Mouse (Mus musculus): ENCODE results near the gene Zw10.

Gene Zw10

GRCm38 (mm10) chr9:49055333-49056205 is at the start of gene Zw10:
TSS of gene Zw10 (plus strand) at chr9:49055613.
- peak; percentile 93 for DNase-seq (ENCODE audit: low spot score)

GRCm38 (mm10) chr9:49015824-49016223 is 39.6 kb upstream of the Zw10 start:
- DNase-seq (ENCODE audit: low spot score) = peak; percentile 56

- no peak for DNase-seq (ENCODE audit: low spot score)
These were observed 34.1 kb upstream of the Zw10 start for GRCm38 (mm10) chr9:49021289-49021688.

GRCm38 (mm10) chr9:49023956-49024355 is 31.5 kb upstream of the Zw10 start:
- DNase-seq (ENCODE audit: low spot score) = no peak

- no peak for DNase-seq (ENCODE audit: low spot score)
These were observed 30.9 kb upstream of the Zw10 start for GRCm38 (mm10) chr9:49024529-49024928.

- no peak for DNase-seq (ENCODE audit: low spot score)
These were observed 20.6 kb upstream of the Zw10 start for GRCm38 (mm10) chr9:49034764-49035163.

DNA sequence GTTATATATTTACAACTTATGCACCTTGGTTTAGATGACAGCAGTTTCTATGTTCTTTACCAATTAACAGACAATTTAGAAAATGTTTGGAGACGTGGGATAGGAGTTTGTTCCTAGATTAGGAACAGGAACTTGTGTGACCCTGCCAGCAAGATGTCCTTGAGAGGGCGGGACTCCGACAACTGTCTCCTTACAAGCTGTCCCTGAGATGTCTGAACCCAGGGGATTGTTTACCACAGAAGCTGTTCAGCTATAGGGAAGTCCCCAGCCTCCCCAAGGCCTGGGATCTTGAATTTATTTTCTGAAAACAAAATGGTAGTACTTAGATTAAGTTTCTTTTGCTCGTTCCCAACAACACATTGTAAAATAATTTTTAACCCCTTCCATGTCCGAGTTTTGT is 4.5 kb upstream of the Zw10 start:
- DNase-seq (ENCODE audit: low spot score) = no peak

GRCm38 (mm10) chr9:49051349-49051748 is 4.1 kb upstream of the Zw10 start:
- peak; percentile 77 for DNase-seq (ENCODE audit: low spot score)

DNA sequence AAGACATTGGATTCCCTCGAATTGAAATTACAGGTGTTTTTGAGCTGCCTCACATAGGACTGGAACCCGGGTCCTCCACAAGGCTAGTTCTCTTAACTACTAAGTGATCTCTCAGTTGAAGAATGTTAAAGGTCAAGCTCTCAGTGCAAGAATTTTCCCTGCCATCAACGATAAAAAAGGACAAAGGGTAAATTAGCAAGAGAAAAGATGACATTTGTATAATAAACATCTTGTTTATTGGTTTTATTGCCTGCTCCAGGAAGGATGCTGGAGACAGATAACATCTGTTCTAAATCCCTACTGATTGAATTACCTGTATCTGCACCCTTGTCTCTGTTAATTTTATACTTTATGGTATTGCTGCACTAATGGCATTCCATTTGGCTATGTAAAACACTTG is 1.4 kb upstream of the Zw10 start:
- DNase-seq (ENCODE audit: low spot score) = no peak

- DNase-seq (ENCODE audit: low spot score) = no peak
These were observed 21.4 kb downstream of the Zw10 start for GRCm38 (mm10) chr9:49076847-49077246.

- no peak for DNase-seq (ENCODE audit: low spot score)
These were observed 25.7 kb downstream of the Zw10 start, which contains the start of gene Tmprss5 for GRCm38 (mm10) chr9:49081107-49081506. TSS of gene Tmprss5 (plus strand) at chr9:49081260.

GRCm38 (mm10) chr9:49081561-49081960 is 26.1 kb downstream of the Zw10 start:
- DNase-seq (ENCODE audit: low spot score) = peak; percentile 91

DNA sequence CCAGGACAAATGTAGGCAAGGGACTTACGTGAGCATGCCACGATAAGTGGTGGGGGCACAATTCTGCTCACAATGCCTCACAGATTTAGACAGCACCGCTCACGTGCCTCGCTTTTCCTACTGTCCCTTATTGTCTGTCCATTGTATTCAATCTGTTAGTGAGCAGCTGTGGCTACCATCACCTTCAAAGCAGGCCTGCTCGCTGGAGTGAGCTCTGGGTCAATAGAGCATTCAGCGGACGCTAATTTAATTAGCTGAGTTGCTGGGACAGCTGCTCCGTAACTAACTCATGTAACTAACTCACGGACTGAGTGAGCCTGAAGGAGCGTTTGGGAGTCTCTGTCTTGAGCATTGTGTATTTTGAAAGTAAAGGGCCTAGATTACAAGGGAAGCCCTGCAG is 31.9 kb downstream of the Zw10 start:
- DNase-seq (ENCODE audit: low spot score) = no peak

DNA sequence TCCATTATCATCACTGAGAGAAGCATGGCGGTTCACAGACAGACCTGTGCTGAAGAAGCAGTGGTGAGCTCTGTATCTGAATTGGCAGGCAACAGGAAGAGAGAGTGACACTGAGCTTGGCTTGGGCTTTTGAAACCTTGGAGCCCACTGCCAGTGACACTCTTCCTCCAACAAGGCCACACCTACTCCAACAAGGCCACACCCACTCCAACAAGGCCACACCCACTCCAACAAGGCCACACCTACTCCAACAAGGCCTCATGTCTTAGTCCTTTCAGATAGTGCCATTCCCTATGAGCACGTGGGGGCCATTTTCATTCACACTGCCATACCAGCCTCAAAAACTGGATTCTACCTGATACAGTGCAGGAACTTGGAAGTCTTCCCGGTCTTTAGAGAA is 43.5 kb downstream of the Zw10 start:
- no peak for DNase-seq (ENCODE audit: low spot score)

DNA sequence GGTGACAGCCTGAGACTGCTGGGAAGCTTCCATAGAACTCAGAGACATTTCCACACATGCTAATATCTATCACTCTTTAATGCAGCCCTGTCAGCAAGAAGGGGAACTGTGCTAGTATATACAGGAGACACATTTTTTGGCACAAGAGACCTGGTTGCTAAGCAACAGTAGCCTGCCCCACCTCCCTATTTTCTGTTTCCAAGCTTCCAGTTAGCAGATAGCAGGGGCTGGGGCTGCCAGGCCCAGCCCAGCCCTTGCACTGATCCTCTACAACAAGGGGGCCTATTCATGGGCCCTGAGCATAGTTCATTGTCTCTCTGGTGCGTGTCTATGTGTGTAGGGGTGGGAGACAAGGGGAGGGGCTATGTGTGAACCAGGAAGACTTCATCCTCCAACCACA is 46.9 kb downstream of the Zw10 start:
- no peak for DNase-seq (ENCODE audit: low spot score)

- DNase-seq (ENCODE audit: low spot score) = no peak
These were observed 53.7 kb downstream of the Zw10 start for GRCm38 (mm10) chr9:49109101-49109500.

- no peak for DNase-seq (ENCODE audit: low spot score)
These were observed 55.2 kb downstream of the Zw10 start for GRCm38 (mm10) chr9:49110476-49111220.

DNA sequence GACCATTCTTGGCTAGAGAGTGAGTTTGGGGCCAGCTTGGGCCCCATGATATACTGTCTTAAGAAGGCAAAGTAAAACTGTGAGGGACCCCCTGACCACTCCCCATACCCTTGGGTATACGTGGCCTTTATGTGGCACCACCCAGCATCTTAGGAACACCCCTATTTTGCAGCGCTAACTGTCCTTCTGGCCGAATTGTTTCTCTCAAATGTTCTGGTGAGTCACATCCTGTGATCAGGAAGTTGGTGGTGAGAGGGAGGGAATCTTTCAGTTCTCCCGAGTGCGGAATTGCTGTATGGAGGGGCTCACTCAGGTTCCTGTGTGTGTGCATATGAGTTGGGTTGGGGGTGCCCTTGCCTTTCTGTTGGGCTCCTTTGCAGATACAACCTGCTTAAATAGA is 55.9 kb downstream of the Zw10 start:
- DNase-seq (ENCODE audit: low spot score) = no peak

DNA sequence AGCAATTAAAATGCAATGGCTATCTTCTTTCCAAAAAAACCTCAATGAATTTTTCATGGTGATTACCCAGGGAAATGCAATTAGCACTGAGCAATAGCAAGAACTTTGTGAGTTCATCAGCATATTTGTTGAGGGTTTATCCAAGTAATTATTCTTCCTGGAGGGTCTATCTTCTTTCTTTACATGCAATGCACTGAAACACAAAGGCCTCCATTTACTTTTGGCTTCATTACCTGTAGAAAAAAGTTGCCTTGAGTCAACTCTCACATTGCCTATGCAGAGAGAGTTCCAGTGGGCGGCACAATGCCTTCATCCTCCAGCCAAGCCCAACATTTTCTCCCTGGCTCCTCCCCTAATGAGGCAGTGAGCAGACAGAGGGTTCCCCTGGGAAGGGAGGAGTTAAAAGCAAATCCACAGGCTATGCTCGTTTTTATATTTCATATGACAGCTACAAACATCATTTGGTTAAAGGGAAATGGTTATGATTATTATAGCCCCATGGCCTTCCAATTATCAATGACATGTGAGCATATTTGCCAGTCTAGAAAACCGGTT is 62.9 kb downstream of the Zw10 start:
- DNase-seq (ENCODE audit: low spot score) = peak; percentile 21

GRCm38 (mm10) chr9:49119759-49120158 is 64.3 kb downstream of the Zw10 start:
- DNase-seq (ENCODE audit: low spot score) = peak; percentile 34

- DNase-seq (ENCODE audit: low spot score) = no peak
These were observed 70.3 kb downstream of the Zw10 start for GRCm38 (mm10) chr9:49125706-49126105.

Data from testis, postnatal 10 days (tissue).